Mouse (Mus musculus): ENCODE results near the gene Rusc2. TPM values are rescaled to one million over a fixed set of nuclear protein-coding genes. Genes with fewer than 3 reads are reported as not detected.
A peak's percentile ranks its signal among the peaks of the same experiment; 100 is the strongest.

Gene Rusc2
- polyA plus RNA-seq, 1 experiment from 2014 or later = 15.1 TPM

DNA sequence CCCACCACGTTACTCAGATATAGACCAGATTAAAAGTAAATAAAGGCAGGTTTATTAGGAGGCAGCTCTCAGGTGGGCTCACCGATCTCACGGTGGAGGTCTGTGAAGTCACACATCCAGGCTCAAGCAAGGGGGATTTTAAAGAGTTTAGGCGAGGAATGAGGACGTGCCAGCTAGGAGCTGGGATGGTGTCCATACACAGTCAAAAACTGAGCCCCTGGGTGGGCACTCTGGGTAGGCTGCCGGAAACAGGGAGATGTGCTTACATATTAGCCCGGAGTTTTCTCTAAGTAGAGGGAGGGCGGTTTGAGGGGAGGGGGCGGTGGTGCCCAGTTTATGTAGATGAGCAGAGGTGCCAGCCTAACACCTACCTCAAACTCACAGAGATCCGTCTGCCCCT, 828 bp upstream of the Rusc2 start:
- Histone ChIP-seq H3K36me3 (ENCODE audit: control insufficient read depth, insufficient read depth, low read length) (no peaks in the 10 kb centered on the region; the same call in 1 of the 2 replicates), H3K9me3 (replicated peaks; ENCODE audit: control insufficient read depth, low read length) (no peaks in the 10 kb centered on the region), H3K4me3 (replicated peaks; ENCODE audit: low read length) (peak overlapping the region; percentile 77), H3K27ac (ENCODE audit: low read length) (peak overlapping the region; percentile 9; the same call in 1 of the 2 replicates), H3K27me3 (ENCODE audit: control insufficient read depth, insufficient read depth, low read length) (no peaks in the 10 kb centered on the region), H3K4me1 (ENCODE audit: control insufficient read depth, insufficient read depth, low read length) (peaks cover 17% of the 10 kb centered on the region), H3K9ac (ENCODE audit: low read length) (peak overlapping the region; percentile 91), H3K4me2 (ENCODE audit: low read depth, low read length) (peak overlapping the region; percentile 90)
- ATAC-seq (ENCODE audit: insufficient read depth, low FRiP score) = no peak
- WGBS = 35% methylated on average over 10 of the region's 10 CpGs

DNA sequence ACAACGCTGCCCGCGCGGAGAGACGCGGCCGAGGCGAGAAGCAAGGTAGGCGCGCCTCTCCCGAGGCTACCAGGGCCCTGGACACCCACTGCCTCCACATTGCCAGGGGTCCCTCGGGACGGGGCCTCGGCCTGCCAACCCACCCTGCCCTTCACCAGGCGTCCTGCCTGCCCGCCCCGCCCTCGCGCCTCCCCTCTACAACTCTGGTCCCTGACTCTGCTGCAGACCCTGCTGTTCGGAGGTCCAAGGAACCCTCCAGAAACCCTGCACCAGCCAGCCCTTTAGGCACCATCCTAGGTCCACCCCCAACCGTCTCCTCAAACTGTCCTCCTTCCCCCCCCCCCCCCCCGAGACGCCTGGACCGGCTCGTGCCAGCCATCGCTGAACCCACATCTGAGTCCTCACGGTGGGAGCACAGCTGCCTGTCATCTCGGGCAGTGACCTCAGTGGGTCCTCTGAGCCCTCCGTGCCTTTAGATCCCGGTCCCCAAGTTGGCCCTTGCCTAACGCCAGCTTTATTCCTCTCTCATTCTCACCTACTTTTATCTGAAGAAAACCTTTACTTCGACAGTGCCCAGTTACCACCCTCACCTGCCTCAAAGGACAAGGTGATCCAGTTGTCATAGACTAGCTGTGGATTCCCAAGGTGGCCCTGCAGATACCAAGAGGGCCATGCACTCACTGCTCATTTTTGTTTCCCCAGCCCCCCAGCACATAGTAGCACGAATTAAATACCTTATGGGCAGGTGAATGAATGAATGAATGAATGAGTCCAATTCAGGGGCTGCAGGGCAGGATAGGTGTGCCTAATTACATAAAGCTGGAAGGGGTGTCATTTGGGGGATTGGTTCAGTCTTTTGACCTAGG, 609 bp downstream of the Rusc2 start:
- H3K36me3 ChIP-seq (ENCODE audit: control insufficient read depth, insufficient read depth, low read length) = no peaks in the 10 kb centered on the region; the same call in 1 of the 2 replicates
- peak overlapping the region; percentile 77 for H3K4me3 ChIP-seq (replicated peaks; ENCODE audit: low read length)
- H3K9me3 ChIP-seq (replicated peaks; ENCODE audit: control insufficient read depth, low read length) = no peaks in the 10 kb centered on the region
- H3K27me3 ChIP-seq (ENCODE audit: control insufficient read depth, insufficient read depth, low read length) = no peaks in the 10 kb centered on the region
- peak overlapping the region; percentile 90 for H3K4me2 ChIP-seq (ENCODE audit: low read depth, low read length)
- peak overlapping the region; percentile 77 for H3K27ac ChIP-seq (ENCODE audit: low read length)
- peaks cover 17% of the 10 kb centered on the region for H3K4me1 ChIP-seq (ENCODE audit: control insufficient read depth, insufficient read depth, low read length)
- H3K9ac ChIP-seq (ENCODE audit: low read length) = peak overlapping the region; percentile 91
- ATAC-seq (ENCODE audit: insufficient read depth, low FRiP score) = peak; percentile 66
- 7% methylated on average over 28 of the region's 33 CpGs for WGBS

DNA sequence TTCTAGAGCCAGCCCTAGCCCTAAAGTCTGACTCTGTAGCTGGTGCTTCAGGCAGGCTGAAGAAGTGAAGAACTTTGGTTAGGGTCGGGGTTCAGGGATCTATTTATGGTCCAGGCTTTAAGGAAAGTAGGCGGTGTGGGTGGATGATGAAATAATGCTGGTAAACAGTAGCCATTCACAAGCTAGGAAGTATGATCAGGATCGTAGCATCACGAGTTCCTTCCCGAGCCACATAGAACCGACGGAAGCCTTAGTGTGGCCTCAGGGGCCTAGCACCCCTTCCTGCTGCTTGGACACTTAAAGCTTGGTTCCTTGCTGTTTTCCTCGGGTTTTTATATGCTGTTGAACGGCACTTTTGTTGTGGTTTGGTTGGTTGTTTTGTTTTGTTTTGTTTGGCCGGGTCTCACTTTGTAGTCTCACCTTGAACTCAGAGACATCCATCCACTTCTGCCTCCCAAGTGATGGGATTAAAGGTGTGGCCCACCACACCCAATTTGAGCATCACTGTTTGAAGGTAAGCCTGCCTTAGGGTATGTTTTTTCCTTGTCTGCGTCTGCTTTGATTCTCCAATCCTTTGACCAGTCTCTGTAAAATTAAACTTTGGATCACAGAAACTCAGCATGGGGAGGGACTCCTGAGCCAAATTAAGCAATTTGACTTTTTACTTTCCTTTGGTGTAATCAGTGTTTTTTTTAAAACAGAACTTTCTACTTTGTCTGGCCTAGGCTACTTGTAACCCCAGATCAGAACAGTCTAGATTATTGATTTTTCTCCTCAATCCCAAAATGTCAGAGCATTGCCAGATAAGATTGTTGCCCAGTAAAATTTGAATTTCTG, 1.7 kb downstream of the Rusc2 start:
- Histone ChIP-seq H3K4me1 (ENCODE audit: control insufficient read depth, insufficient read depth, low read length) (peaks cover 17% of the 10 kb centered on the region), H3K36me3 (ENCODE audit: control insufficient read depth, insufficient read depth, low read length) (no peaks in the 10 kb centered on the region; the same call in 1 of the 2 replicates), H3K9me3 (replicated peaks; ENCODE audit: control insufficient read depth, low read length) (no peaks in the 10 kb centered on the region), H3K27me3 (ENCODE audit: control insufficient read depth, insufficient read depth, low read length) (no peaks in the 10 kb centered on the region), H3K9ac (ENCODE audit: low read length) (peak overlapping the region; percentile 59), H3K4me2 (ENCODE audit: low read depth, low read length) (peak overlapping the region; percentile 90), H3K4me3 (replicated peaks; ENCODE audit: low read length) (peak overlapping the region; percentile 23), H3K27ac (ENCODE audit: low read length) (peak overlapping the region; percentile 42; the same call in 1 of the 2 replicates)
- ATAC-seq (ENCODE audit: insufficient read depth, low FRiP score) = no peak
- 66% methylated on average over 11 of the region's 11 CpGs for WGBS

DNA sequence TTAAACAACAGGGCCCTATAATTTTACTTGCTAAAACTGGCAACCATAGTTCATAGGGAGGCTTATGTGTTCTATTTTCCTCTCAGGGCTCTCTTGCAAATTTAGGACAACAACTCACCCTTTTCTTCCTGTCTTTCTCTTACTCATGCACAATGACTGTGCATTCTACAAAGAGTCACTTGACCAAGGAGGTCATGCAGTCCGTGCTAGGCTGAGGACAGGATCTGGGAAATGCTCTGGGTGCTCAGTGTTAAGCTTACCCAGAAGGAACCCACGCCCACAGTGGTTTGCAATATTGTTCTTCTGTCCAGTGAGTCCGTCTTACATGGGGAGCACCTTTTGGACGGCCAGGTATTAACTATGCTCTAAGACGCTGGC, 2.3 kb downstream of the Rusc2 start:
- H3K4me3 ChIP-seq (replicated peaks; ENCODE audit: low read length) = no peak overlapping the region
- H3K27me3 ChIP-seq (ENCODE audit: control insufficient read depth, insufficient read depth, low read length) = no peaks in the 10 kb centered on the region
- peaks cover 17% of the 10 kb centered on the region for H3K4me1 ChIP-seq (ENCODE audit: control insufficient read depth, insufficient read depth, low read length)
- H3K9ac ChIP-seq (ENCODE audit: low read length) = no peak overlapping the region
- no peaks in the 10 kb centered on the region for H3K9me3 ChIP-seq (replicated peaks; ENCODE audit: control insufficient read depth, low read length)
- H3K4me2 ChIP-seq (ENCODE audit: low read depth, low read length) = no peak overlapping the region
- no peak overlapping the region for H3K27ac ChIP-seq (ENCODE audit: low read length)
- no peaks in the 10 kb centered on the region; the same call in 1 of the 2 replicates for H3K36me3 ChIP-seq (ENCODE audit: control insufficient read depth, insufficient read depth, low read length)
- no peak for ATAC-seq (ENCODE audit: insufficient read depth, low FRiP score)
- 81% methylated on average over 5 of the region's 5 CpGs for WGBS

DNA sequence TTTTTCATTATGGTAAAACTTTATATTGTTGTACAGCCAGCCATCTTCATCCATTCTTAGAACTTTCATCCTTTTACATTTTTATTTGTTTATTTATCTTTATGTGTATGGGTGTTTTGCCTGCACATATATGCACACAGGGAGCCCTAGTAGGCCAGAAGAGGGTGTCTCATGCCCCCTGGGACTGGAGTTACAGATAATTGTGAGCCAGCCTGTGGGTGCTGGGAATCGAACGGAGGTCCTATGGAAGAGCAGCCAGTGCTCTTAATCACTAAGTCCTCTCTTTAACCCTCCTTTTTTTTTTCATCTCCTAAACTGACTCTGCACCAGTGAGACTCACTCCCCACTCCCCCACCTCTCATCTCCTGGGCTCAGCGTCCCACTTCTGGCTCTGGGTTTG, 2.8 kb downstream of the Rusc2 start:
- H3K4me3 ChIP-seq (replicated peaks; ENCODE audit: low read length) = no peak overlapping the region
- 77% methylated on average over 3 of the region's 3 CpGs for WGBS
- no peak overlapping the region for H3K9ac ChIP-seq (ENCODE audit: low read length)
- H3K4me1 ChIP-seq (ENCODE audit: control insufficient read depth, insufficient read depth, low read length) = peaks cover 17% of the 10 kb centered on the region
- H3K9me3 ChIP-seq (replicated peaks; ENCODE audit: control insufficient read depth, low read length) = no peaks in the 10 kb centered on the region
- no peak overlapping the region for H3K27ac ChIP-seq (ENCODE audit: low read length)
- no peak overlapping the region for H3K4me2 ChIP-seq (ENCODE audit: low read depth, low read length)
- ATAC-seq (ENCODE audit: insufficient read depth, low FRiP score) = no peak
- H3K36me3 ChIP-seq (ENCODE audit: control insufficient read depth, insufficient read depth, low read length) = no peaks in the 10 kb centered on the region; the same call in 1 of the 2 replicates
- no peaks in the 10 kb centered on the region for H3K27me3 ChIP-seq (ENCODE audit: control insufficient read depth, insufficient read depth, low read length)

DNA sequence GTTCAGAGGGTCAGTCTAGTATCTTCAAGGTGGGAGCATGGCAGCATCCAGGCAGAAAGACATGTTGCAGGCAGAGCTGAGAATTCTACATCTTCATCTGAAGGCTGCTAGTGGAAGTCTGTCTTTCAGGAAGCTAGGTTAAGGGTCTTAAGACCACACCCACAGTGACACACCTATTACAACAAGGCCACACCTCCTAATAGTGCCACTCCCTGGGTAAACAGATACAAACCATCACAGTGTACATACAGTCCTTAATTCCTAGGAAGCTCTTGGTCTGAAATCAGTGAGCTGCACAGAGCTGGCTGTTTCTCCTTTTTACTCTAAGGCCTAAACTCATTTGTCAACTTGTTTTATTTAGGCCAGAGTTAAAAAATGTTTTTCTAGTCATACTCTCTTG, 5.2 kb downstream of the Rusc2 start:
- H3K27ac ChIP-seq (ENCODE audit: low read length) = peak overlapping the region; percentile 29; the same call in 1 of the 2 replicates
- H3K4me1 ChIP-seq (ENCODE audit: control insufficient read depth, insufficient read depth, low read length) = peaks cover 17% of the 10 kb centered on the region
- no peaks in the 10 kb centered on the region for H3K27me3 ChIP-seq (ENCODE audit: control insufficient read depth, insufficient read depth, low read length)
- no peak overlapping the region for H3K4me3 ChIP-seq (replicated peaks; ENCODE audit: low read length)
- no peaks in the 10 kb centered on the region for H3K9me3 ChIP-seq (replicated peaks; ENCODE audit: control insufficient read depth, low read length)
- ATAC-seq (ENCODE audit: insufficient read depth, low FRiP score) = no peak
- no peak overlapping the region for H3K4me2 ChIP-seq (ENCODE audit: low read depth, low read length)
- no peaks in the 10 kb centered on the region; the same call in 1 of the 2 replicates for H3K36me3 ChIP-seq (ENCODE audit: control insufficient read depth, insufficient read depth, low read length)
- H3K9ac ChIP-seq (ENCODE audit: low read length) = no peak overlapping the region

DNA sequence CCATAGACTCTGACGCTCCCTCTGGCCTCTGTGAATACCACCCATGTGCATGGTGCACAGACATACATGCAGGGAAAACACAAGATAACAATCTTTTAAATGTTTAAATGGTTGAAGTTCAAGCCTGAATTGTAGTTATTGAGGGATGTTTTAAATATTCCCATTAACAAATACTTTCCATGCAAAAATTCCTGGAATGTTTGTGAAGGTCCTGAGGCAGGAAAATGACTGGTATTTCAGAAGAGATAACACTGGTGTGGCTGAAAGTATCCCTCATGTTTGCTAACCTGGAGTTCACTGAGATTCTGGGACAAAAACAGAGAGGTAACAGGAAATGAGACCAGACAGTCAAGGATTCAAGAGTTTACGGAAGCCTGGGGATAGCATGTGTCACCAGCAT, 7.6 kb downstream of the Rusc2 start:
- ATAC-seq (ENCODE audit: insufficient read depth, low FRiP score) = no peak
- Histone ChIP-seq H3K27me3 (ENCODE audit: control insufficient read depth, insufficient read depth, low read length) (no peaks in the 10 kb centered on the region), H3K27ac (ENCODE audit: low read length) (no peak overlapping the region), H3K4me2 (ENCODE audit: low read depth, low read length) (no peak overlapping the region), H3K9ac (ENCODE audit: low read length) (no peak overlapping the region), H3K36me3 (ENCODE audit: control insufficient read depth, insufficient read depth, low read length) (no peaks in the 10 kb centered on the region; the same call in 1 of the 2 replicates), H3K4me3 (replicated peaks; ENCODE audit: low read length) (no peak overlapping the region), H3K4me1 (ENCODE audit: control insufficient read depth, insufficient read depth, low read length) (peaks cover 14% of the 10 kb centered on the region), H3K9me3 (replicated peaks; ENCODE audit: control insufficient read depth, low read length) (no peaks in the 10 kb centered on the region)
- 69% methylated on average over 2 of the region's 2 CpGs for WGBS

DNA sequence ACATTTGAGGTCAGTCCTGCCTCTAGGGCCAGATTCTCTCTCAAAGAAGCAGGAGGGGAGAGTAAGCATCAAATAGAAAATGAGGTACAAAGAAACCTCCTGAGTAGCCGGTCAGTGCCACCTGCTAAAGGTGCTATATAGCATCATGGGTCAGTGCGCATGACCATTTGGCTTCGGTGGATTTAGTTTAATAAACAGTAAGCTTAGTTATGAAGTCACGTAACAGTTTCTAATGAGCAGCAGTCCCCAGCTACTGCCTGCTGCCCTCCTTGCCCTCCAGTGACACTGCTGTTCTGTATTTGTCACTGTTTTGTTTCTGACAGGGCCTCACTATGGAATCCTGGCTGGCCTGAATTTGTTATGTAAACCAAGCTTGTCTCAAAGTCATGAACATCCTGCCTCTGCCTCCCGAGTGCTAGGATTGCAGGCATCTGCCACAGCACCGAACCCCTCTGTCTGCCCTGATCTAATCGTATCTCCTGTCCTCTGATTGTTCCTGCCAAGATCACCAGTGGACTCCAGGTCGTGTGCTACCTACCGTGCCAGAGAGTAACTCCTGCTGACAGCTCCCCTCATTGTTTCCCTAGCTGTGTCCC, 8.2 kb downstream of the Rusc2 start:
- H3K27ac ChIP-seq (ENCODE audit: low read length) = no peak overlapping the region
- no peaks in the 10 kb centered on the region for H3K27me3 ChIP-seq (ENCODE audit: control insufficient read depth, insufficient read depth, low read length)
- H3K4me2 ChIP-seq (ENCODE audit: low read depth, low read length) = no peak overlapping the region
- no peaks in the 10 kb centered on the region for H3K9me3 ChIP-seq (replicated peaks; ENCODE audit: control insufficient read depth, low read length)
- peaks cover 17% of the 10 kb centered on the region for H3K4me1 ChIP-seq (ENCODE audit: control insufficient read depth, insufficient read depth, low read length)
- no peak for ATAC-seq (ENCODE audit: insufficient read depth, low FRiP score)
- H3K36me3 ChIP-seq (ENCODE audit: control insufficient read depth, insufficient read depth, low read length) = no peaks in the 10 kb centered on the region
- 56% methylated on average over 9 of the region's 9 CpGs for WGBS
- no peak overlapping the region for H3K4me3 ChIP-seq (replicated peaks; ENCODE audit: low read length)
- 0 out of 2 replicates have a peak overlapping the region, but pooled peaks have one; percentile 2 for H3K9ac ChIP-seq (ENCODE audit: low read length)
